Mouse (Mus musculus) cerebellum, adult (tissue): ENCODE data around the gene Auts2.

Experiments
- ATAC-seq: cut with Nextera tagmentation; 2 replicates; pipeline ENCODE4 v1.9.2; 2017; ENCODE audit warnings: mild to moderate bottlenecking, moderate library complexity, mixed read lengths; ENCODE audit not compliant: insufficient number of reproducible peaks, low FRiP score, low TSS enrichment

The Auts2 gene

DNA sequence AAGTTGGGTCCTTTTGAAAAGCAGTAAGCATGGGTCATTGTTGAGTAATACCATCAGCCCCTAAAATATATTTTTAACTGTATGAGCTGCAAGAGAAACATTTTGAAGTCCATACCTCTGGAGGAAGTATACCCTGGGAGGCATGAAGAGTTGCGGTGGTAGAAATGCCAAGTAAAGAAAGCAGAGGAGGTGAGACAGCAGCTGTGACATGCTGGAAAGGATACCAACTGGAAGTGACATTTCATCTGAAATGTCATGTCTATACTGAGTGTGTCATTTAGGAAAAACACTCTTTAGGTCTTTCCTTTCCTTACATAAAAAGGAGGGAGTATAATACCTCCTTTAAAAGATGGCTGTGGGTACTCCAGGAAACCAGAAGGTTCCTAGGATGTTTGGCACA is 336.9 kb downstream of the Auts2 start:
- ATAC-seq: no peak

DNA sequence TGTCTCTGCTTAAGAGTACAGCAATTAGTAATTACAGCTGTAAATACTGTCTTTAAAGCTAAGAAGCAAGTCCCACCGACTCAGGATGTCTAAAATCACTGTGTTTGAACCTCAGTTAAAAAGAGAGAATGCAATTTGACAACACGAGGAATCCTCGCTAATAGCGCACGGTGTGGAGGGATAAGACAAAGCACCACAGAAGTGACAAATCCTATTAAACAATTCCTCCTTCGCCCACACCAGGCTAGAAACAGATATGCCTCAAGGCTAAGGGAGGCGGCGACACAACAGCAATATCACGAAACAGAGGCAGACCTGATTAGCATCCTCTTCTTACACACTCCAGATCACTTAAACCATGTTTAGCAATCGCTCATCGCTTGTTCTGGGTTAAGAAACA is 339.3 kb downstream of the Auts2 start:
- ATAC-seq: no peak

DNA sequence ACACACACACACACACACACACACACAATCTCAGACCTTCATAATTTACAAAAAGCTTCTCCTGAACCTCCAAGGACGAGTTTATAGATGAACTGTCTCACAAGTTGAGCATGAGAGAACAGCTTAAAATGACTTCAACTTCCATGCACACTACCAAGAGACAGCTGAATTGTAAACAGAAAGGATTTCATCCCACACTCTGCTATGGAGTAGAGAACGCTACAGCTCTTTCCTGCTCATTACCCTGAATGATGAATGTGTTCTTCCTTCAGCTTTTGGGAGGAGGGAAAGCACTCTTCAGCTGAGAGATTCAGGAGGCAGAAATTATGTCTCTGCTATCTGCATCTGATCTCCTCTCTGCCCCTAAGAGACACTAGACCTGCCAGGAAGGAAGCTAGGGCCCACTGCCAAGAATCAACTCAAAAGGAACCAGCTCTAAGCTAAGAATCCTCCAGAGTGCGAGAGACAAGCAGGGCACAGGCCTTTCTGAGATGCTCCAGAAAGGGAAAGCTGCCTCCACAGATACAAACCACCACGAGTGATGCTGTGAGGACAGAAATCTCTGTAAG is 342.0 kb downstream of the Auts2 start:
- ATAC-seq: 0 out of 2 replicates have a peak, but pooled peaks have one; percentile 20

DNA sequence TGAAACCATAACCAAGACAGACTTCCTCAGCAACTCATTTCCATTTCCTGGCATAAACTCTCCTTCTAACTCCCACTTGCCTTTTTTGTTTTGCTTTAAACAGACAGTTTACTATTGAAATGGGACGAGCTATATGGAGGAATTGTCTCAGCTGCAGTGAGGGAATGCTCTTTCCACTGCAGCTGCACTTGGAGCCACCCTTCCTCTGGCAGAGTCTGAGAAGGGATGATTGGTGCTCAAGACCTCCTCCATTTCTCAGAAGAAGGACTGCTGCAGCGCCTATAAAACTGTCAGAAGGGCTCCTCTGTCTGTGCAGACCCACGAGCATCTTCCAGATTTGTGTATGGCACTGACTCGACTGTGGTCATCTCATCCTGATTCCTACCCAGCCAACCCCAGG is 342.5 kb downstream of the Auts2 start:
- no peak for ATAC-seq

DNA sequence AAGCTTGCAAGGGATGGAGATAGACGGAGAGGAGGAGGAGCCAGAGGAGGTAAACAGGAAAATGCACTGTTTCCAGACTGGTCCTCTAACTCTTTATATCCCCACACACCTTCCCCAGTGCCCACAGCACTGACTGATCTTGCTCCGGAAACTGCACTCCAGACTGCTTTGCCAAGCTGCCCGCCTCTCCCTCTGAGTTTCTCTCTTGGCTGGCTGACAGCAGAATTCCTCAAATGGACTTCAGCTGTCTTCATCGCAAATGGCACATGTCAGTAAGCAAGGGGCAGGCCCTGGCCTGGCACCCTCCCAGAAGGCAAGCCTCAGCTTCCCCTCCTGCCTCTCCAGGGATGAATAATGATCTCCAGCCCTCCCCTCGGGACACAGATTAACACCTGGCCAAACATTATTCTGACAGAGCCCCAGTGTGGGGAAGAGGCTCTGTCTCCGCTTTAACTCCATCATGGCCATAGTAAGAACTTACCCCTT is 348.1 kb downstream of the Auts2 start:
- ATAC-seq: no peak

DNA sequence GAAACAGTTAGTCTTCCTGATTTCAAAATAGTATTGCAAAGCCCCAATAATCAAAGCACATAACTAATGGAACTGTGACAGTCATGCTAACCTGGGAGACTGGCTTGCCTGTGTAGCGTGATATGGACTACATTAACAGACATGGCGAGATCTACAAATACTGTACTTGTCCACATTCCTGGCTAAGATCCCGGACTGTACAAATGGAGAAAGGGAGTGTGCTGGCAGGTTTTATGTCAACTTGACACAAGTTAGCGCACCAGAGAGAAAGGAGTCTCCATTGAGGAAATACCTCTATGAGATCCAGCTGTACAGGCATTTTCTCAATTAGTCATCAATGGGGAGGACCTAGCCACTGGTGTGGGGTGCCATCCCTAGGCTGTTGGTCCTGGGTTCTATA is 353.0 kb downstream of the Auts2 start:
- ATAC-seq: no peak

DNA sequence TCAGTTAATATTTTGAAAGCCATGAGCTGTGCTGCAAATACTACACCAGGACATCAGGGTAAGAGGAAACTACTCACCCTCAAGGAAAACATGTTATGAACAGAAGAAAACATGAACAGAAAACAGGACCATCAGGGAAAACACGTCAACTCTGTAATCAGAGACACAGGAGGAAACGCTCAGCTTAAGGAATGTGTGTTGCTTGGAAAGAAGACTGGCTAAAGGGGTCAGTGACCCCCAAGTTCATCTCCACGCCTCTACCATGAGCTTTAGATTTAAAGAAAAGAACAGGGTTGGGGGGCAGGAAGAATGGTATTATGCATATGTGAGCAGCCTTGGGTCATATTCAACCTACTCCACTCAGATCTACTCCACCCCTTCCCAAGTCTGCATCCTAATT is 356.5 kb downstream of the Auts2 start:
- no peak for ATAC-seq

DNA sequence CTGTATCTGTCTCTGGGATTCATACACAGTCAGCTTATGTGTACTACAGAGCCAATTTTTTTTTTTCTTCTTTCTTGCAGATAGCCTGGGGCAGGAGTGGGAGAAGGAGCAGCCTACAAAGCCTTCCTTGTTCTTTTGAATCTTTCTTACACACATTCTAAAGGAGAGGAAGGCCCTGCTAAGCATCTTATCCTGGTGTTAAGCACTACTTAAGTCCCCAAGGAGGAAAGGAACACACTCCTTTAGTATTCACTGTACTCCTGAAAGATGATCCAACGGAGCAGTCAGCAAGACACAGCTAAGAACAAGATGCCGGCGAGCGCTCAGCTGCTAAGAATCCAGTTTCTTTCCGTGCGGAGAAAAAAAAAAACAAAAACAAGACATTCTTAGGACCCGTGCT is 356.9 kb downstream of the Auts2 start:
- no peak for ATAC-seq

DNA sequence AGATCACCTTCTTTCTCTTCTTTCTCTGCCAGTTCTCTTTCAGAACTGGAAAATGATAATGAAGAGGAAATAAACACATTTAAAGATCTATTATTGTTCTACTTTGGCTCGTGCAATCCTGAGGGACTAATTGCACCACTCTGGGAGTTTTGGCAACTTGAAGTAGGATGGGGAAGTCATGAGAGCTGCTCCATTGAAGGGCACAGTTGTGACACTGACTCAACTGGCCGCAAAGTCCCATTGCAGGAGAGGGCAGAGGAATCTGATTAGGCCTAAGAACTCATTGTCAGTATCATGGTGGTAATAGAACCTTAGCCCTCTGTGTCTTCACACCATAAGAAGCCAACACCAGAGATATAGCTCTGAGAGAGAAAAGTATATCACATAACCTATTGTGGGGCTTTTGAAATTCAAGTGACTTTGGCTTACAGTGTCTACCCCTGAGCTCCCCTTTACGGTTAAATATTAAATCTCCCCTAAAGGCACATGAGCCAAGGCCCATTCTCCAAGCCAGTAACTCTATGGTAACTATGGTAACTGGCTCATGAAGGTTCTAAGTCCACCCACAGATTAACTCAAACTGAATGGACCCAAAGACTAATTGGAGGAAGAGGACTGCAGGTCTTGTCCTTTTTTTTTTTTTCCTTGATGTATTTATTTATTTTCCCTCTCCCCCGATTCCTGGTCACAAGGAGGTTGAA is 358.6 kb downstream of the Auts2 start:
- no peak for ATAC-seq

DNA sequence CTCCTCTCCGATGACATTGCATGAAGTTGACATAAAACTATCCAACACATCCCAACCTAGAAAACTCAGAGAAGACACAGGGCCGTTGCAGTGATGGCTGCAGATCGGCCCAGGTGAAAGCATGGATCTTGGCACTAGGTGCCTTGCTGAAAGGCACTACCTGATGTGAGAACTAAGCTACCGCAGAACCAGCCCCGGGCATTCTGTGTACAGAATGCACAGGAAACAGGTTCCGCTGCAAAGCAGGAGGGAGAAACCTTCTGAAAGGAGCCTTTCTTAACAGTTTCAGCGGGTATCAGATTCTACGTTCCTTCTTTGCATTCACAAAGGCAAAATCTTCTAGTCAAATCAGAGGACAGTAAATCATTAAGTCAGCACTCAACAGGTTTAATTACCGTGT is 361.1 kb downstream of the Auts2 start:
- no peak for ATAC-seq

DNA sequence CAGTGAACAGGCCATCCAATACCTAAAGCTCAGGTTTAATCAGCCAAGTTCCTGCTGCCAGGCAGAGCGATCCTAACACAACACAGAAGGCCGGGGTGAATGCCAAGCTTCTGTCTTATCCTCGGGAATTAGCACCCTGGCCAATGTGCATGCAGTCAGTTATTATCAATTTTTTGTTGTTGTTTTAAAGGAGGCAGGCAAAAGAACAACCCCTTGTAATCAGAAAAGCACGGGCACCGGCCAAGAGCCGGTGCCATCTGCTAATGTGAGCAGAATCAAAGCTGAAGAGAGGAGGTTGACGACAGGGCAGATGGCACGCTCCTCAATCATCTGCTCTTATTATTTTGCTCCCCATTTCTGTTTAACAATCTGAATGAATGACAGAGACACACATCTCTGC is 373.1 kb downstream of the Auts2 start:
- peak; percentile 86 for ATAC-seq

DNA sequence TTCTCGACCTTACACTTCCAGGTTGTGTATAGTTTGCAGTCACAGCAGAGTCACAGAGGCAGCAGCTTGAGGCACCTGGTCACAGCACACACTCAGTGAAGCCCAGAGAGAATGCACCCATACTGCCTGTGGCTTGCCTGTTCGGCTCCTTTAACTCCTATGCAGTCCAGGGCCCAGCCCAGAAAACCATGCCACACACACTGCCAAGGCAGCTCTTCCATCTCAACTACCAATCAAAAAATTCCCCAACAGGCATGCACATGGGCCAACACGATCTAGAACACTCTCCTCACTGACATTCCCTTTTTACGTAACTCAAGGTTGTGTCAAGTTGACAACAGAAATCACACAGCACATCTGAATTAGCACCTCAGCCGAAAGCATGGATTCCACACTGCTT is 374.3 kb downstream of the Auts2 start:
- no peak for ATAC-seq

DNA sequence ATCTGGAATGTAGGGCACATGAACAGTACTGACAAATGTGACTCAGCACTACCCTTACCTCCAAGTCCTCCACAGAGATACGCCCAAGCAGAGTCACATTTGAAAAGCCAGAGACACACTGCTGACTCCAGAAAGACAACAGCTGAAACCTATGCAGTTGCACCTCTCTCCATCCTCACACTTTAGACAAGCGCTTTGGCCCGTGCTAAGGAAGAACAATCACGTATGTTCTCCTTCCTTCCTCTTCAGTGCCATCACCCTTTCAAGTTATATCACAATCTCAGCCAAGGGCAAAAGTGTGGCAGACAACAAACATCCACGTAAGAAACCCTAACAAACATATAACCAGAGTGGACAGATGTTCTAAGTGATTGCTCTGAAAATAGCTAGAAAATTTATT is 374.9 kb downstream of the Auts2 start:
- ATAC-seq: no peak

DNA sequence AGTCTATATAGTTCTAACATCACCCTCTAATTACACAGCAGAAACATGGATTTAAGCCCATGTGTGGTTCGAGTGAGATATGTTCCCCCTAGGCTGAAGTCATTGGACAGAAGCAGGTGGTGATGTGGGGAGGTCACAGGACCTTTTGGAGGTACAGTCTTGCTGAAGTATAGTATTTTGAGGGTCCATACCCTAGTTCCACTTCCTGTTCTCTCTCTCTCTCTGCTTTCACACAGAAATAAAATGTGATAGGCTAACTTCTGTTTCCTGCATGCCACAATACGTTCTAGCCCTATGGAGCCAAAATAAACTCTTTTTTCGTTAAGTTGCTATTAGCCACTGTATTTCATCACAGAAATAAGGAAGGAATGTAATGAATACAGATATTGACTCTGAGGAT is 376.6 kb downstream of the Auts2 start:
- ATAC-seq: no peak

DNA sequence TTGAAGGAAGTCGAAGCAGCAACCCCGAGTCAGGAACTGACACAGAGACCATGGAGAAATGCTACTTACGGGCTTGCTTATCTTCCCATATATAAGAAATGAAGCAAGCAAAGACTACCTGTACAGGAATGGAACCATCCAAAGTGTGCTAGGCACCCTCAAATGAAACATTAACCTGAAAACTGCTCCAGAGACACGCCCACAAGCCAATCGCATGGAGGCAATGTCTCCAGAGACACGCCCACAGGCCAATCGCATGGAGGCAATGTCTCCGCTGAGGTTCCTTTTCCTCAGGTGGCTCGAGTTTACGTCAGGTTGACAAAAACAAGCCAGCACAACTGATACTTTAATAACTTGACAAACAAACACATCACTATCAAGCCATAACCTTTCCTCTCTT is 379.2 kb downstream of the Auts2 start:
- no peak for ATAC-seq

DNA sequence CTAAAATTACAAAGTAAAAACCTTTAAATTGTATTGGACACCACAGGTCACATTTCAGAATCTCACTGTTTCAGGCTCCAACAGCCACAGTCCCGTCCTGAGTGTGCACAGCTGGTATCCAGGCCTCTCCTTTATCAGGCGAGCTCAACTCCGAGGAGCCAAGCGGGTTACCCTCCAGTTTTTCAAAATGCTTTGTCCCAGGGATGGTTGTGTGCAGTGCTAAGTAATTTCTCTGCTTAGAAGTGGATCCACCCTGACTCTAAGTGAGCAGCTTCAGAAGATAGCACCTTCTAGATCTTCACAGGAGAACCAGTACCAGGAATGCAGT is 381.0 kb downstream of the Auts2 start:
- no peak for ATAC-seq

DNA sequence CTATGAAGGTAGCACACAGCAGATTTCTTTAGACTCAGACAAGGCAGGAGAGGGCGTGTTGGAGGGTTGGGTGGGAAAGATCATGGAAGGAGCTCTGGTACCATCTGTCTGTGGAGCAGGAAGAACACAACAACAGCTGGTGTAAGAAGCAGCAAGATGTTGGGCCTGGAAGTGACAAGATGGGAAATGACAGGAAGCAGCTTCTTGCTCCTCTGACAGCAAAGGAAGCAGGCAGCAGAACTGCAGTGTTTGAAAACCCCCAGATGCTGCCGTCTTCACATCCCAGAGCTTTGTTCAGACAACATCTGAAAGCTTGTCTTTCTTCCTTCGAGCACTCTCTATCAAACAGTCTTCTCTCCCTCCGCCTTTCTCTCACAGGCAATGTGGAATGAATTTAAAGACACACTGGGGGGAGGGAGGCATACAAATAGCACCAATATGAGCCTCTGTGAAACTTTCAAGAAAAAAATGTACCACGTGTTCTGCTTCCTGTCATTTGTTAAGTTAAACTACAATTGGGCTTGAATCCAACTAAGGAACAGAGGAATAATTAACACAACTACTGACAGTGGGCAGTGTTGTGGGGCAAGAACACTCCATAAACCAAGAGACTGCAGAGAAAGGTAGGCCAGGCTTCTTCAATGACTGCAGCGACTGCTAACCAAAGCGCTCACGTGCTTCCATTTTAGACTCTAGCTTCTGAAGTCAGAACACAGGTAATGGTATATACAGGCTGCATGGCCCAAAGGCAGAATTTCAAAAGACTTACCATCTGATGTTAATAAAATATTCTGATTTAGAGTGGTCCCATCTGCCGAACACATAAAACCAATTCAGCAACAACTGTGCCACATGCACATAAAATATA is 381.6 kb downstream of the Auts2 start:
- ATAC-seq: no peak

DNA sequence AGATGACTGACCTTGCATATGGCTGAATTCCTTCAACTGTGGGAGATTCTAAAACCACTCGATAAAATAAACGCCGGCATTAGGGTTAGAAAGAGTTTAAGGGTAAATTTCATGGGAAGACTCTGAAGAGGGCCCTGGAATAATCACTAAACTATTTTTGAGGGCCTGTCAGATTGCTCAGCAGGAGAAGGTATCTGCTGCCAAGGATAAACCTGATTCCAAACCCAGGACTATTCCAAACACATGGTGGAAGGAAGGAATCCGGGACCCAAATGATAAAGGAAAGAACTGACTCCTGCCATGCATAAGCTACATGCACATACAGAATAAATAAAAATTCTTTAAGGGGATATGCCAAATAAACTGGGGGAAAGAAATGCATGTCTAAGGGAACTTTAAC is 399.0 kb downstream of the Auts2 start:
- no peak for ATAC-seq

DNA sequence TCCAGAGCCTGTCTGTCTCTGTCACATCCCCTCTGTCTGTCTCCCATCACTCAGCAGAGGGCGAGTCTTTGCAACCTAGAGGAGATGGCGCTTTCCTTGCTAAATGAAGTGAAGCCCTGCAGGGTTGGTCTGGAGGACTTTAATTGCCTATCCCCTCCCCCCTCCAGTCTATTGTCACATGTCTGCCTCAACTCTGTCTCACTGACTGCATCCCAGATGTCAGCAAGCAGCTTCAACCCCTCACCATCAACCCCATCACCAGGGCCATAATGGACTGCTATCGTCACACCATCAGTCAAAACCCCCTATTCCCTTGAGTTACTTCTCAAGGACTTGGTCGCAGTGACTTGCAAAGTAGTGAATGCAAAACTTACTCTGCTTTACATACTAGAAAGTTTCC is 402.3 kb downstream of the Auts2 start:
- no peak for ATAC-seq

DNA sequence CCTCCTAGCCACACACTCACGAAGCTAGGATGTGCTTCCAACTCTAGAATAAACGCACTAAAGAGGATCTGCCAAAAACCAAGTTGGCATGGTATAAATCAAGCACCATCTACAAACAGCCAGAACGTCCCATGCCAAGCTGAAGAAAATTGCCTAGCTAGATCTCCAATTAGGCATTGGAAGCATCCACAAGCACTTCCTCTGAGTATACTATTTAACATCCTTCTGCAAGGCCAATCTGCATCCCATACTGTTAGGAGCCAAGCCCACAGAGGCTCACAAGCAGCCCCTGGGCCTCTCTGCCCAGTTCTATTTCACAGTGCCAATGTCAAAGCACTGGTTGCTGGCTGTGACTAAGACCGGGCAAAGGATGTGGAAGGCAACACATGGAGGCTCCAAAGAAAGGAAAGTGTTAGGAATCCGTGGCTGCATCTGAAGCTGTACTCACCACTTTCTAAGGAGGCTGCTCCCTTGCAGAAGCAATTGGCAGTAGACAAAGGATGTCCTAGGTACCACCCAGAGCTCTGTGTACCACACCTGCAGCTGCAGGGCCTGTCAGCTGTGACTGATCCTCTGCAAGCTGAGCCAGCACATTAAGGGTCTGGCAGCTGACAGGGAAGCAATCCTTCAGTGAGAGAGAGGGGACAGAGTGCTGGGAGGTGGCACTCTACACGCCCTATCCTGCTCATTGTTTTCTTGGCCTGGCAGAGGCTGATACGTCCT is 407.0 kb downstream of the Auts2 start:
- ATAC-seq: no peak

DNA sequence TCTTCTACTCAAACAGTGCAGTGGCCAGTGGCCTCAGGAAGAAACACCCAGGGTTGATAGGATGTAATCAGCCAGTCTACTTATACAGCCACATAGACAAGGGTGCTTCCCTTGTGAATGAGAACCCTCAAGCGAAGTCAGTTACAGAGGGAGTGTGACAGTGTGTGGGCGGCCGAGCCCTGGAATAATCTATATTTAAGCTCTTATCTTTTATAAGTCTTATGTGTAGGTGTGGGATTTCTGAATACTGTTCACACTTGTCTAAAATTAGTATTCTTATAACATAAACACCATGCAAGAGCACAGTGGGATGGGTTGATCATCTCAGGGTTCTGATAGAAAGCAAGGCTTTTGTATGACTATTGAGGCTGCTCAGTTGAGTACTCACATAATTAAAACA is 411.2 kb downstream of the Auts2 start:
- no peak for ATAC-seq
